Mouse (Mus musculus) kidney, adult 2 months (tissue): ENCODE data around the gene Zc3hav1l. TPM values are rescaled to one million over a fixed set of nuclear protein-coding genes. Genes with fewer than 3 reads are reported as not detected.

Source experiments
- DNase-seq: peaks from one replicate; pipeline ENCODE4 v3.0.0; 2021
- H3K27ac ChIP-seq: fragments of 200-500 bp; 2 replicates; pipeline ENCODE4 v1.5.1; 2012; ENCODE audit warnings: low read depth, low read length, control low read depth, inconsistent platforms; ENCODE audit not compliant: insufficient read depth
- H3K27me3 ChIP-seq: fragments of 200-500 bp; replicated peaks from 2 replicates; pipeline ENCODE4 v1.6.1; 2012; ENCODE audit warnings: mild to moderate bottlenecking, moderate library complexity, low read length, inconsistent platforms; ENCODE audit not compliant: control insufficient read depth, insufficient read depth
- H3K36me3 ChIP-seq: fragments of 200-500 bp; 2 replicates; pipeline ENCODE4 v1.6.1; 2012; ENCODE audit warnings: mild to moderate bottlenecking, moderate library complexity, low read length, inconsistent platforms; ENCODE audit not compliant: control insufficient read depth, insufficient read depth
- H3K4me1 ChIP-seq: fragments of 200-500 bp; 2 replicates; pipeline ENCODE4 v1.6.1; 2011; ENCODE audit warnings: low read length; ENCODE audit not compliant: control insufficient read depth, insufficient read depth
- H3K4me3 ChIP-seq: fragments of 200-500 bp; 2 replicates; pipeline ENCODE4 v1.5.1; 2011; ENCODE audit warnings: mild to moderate bottlenecking, low read depth, low read length, control low read depth; ENCODE audit not compliant: insufficient read depth
- CTCF ChIP-seq: fragments of 200-500 bp; conservative IDR thresholded peaks from 2 replicates; pipeline ENCODE4 v1.5.1; 2011; ENCODE audit warnings: low read depth, mild to moderate bottlenecking, control low read depth, low read length, moderate library complexity, mixed read lengths; ENCODE audit not compliant: insufficient read depth, insufficient read length
- POLR2A ChIP-seq: fragments of 200-500 bp; IDR thresholded peaks from one replicate; pipeline ENCODE4 v1.6.1; 2011; ENCODE audit warnings: low read depth, low read length, control low read depth
- WGBS: fragments of 180-500 bp; shearing (Covaris S2); methylation state at CpG from one replicate; pipeline ENCODE4 v1.1.7; 2018; 5-methylcytosine and 5-hydroxymethylcytosine counted together
- polyA plus RNA-seq: library from polyadenylated mRNA; depleted of rRNA; stranded (reverse); fragments of >200 nt; gene quantifications from 2 replicates; pipeline ENCODE4 v1.2.3, GENCODE M21; 2012; rRNA removed

Gene Zc3hav1l
- polyA plus RNA-seq, 1 experiment, result 1.9 TPM

DNA sequence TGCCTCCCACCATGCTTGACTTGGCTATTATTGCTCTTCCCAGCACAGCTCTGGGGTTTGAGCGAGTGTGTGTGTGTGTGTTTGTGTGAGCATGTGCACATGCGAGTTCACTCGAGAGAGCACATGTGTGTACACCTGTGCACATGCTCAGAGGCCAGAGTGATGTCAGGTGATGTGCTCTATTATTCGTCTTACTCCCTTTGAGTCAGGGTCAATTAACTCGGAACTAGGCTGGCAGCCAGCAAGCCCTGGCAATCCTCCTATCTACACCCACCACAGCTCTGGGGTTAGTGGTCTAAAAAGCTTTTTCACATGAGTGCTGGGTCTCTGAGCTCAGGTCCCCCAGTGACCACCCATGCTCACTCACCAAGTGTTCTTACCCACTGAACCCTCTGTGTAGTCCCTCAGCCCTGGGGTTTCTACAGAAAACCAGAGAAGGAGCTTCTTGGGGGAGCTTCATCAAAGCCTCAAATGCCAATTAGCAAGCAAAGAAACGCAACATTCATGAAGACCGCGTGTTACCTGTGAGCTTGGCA is 56.7 kb downstream of the Zc3hav1l start:
- 60% methylated on average over 8 of the region's 8 CpGs for WGBS
- peaks cover 29% of the 10 kb centered on the region for H3K4me1 ChIP-seq
- no peak overlapping the region for H3K27ac ChIP-seq
- TF ChIP-seq POLR2A, result no peak
- TF ChIP-seq CTCF, result no peak
- no peaks in the 10 kb centered on the region for H3K36me3 ChIP-seq
- DNase-seq, result peak; percentile 65
- H3K4me3 ChIP-seq, result no peak overlapping the region
- no peaks in the 10 kb centered on the region for H3K27me3 ChIP-seq

DNA sequence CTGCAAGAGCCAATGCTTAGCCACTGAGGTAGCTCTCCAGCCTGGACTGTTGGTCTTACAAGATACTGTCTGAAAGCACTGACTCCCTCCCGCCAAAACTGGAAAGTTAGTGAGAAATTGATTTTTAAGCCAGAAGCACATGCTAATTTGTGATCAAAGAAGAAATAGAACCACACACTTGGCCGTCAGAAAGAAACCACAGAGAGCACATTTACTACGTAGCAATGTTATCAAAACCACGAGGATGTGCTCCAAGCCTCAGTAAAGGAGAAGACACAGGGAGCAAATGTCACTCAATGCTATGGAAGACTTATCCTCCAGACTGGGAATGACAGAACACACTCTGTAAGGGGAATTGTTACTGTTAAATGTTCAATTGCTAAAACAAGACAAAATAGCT is 57.6 kb downstream of the Zc3hav1l start:
- Histone ChIP-seq H3K27ac (no peak overlapping the region), H3K27me3 (no peaks in the 10 kb centered on the region), H3K4me1 (peaks cover 36% of the 10 kb centered on the region), H3K36me3 (no peaks in the 10 kb centered on the region), H3K4me3 (no peak overlapping the region)
- DNase-seq, result no peak
- TF ChIP-seq CTCF (no peak), POLR2A (no peak)
- 93% methylated on average over 4 of the region's 4 CpGs for WGBS

DNA sequence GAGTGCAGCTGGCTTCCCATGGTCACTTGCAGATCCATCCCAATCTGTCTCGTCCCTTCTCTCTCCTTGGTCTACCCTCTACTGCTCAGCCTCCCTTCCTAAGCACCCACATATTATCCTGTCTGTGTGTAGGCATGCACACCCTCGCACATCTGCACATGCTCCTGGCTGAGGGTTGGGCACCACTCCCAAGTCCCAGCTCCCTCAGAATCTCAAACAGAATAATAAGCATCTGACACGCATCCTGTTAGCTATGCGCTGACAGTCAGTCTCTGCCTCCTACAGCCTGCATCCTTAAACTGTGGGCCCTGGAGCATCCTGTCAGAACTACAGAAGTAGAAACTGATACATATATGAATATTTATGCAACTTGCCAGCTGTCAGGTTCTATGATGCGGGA is 58.4 kb downstream of the Zc3hav1l start:
- H3K27me3 ChIP-seq, result no peaks in the 10 kb centered on the region
- H3K27ac ChIP-seq, result no peak overlapping the region
- peaks cover 36% of the 10 kb centered on the region for H3K4me1 ChIP-seq
- TF ChIP-seq CTCF (no peak), POLR2A (no peak)
- no peaks in the 10 kb centered on the region for H3K36me3 ChIP-seq
- DNase-seq, result no peak
- H3K4me3 ChIP-seq, result no peak overlapping the region
- 82% methylated on average over 5 of the region's 5 CpGs for WGBS

DNA sequence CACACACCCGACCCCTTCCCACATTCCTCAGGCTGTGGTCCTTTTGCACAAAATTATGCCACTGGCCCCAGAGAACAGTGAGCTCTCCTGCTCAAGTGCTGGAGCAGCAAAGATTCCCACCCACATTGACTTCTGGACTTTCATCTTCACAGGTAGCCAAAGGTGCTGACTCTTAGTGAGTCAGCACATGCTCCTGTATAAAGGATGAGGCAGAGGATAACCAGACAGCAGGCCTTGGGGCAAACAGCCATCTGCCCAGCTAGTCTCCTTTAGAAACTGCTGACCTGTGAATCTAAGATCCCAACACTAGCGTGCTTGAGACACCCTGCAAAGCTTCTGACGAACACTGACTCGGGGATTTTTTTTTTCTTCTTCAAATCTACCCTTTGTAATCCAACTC is 60.7 kb downstream of the Zc3hav1l start:
- TF ChIP-seq POLR2A (no peak), CTCF (no peak)
- peak overlapping the region; percentile 22 for H3K27ac ChIP-seq
- 38% methylated on average over 4 of the region's 4 CpGs for WGBS
- no peaks in the 10 kb centered on the region for H3K36me3 ChIP-seq
- peaks cover 26% of the 10 kb centered on the region for H3K4me1 ChIP-seq
- peak; percentile 93 for DNase-seq
- no peaks in the 10 kb centered on the region for H3K27me3 ChIP-seq
- H3K4me3 ChIP-seq, result no peak overlapping the region

Other genes starting within 250 kb of the Zc3hav1l start
- gene Tmem213, start 190.0 kb downstream of the Zc3hav1l start, polyA plus RNA-seq, result 240 and 279 TPM in 2 replicates
- gene Atp6v0a4, start 174.7 kb downstream of the Zc3hav1l start, polyA plus RNA-seq, result 259 and 302 TPM in 2 replicates
- 31.1 and 37.5 TPM in 2 replicates for gene D630045J12Rik, start 45.2 kb downstream of the Zc3hav1l start, polyA plus RNA-seq
- 9.7 and 12.2 TPM in 2 replicates for gene Zc3hav1, start 55.3 kb upstream of the Zc3hav1l start, polyA plus RNA-seq
- 2.1 and 2.4 TPM in 2 replicates for gene Ttc26, start 82.2 kb upstream of the Zc3hav1l start, polyA plus RNA-seq
- gene Ubn2, start 134.7 kb upstream of the Zc3hav1l start, polyA plus RNA-seq, result 6.0 and 7.0 TPM in 2 replicates
- gene Fmc1, start 234.2 kb upstream of the Zc3hav1l start, polyA plus RNA-seq, result 572 and 575 TPM in 2 replicates